Comparison of ENCODE assay signal across 20 mouse cellular contexts in genomic region chr7:37972999-37973555, GRCm38 (mm10). TPM values are rescaled to one million over a fixed set of nuclear protein-coding genes. Genes with fewer than 3 reads are reported as not detected.
DNase-seq lines count a peak whose midpoint lies in the region; ATAC-seq and TF ChIP-seq lines count a peak whose summit lies in the region.
"Had no signal": no experiment of that assay in that cellular context is flagged by ENCODE, and none has a peak within 500 bp of the region (broad histone marks: within the 10 kb centered on the region; RNA-seq: fewer than 3 reads in every experiment).

No protein-coding gene starts in this region.

- peak; percentile 68 for ATAC-seq in G1E (ENCODE audit: extremely low read depth, insufficient number of reproducible peaks, low FRiP score, poor library complexity, severe bottlenecking)
- peak; percentile 80 for ATAC-seq in intestine, embryonic 16.5 days
- ATAC-seq: forebrain, embryonic 14.5 days; hindbrain, postnatal 0 days; midbrain, embryonic 13.5 days; Patski had no signal

- TF ChIP-seq EP300 in MEL (IDR thresholded peaks at IDR 0.05; ENCODE audit: low read depth in 1 of 2, low read length in 2 of 2): peak; percentile 66 to 69

- no peak overlapping the region for H3K4me3 ChIP-seq in kidney, adult 2 months (ENCODE audit: insufficient read depth, low read depth, low read length)
- no peak overlapping the region for H3K4me3 ChIP-seq in G1E (ENCODE audit: low read depth, low read length)
- H3K4me3 ChIP-seq in MEL (ENCODE audit: control insufficient read depth in 1 of 2, insufficient read depth in 1 of 2, low read depth in 2 of 2, low read length in 2 of 2): no peak overlapping the region
- no peak overlapping the region for H3K4me3 ChIP-seq in intestine, embryonic 16.5 days (ENCODE audit: low read length)
- H3K4me3 ChIP-seq: erythroblast, embryonic 14.5 days; hindbrain, embryonic 10.5 days; midbrain, embryonic 13.5 days had no signal

- TF ChIP-seq RAD21 in MEL (IDR thresholded peaks at IDR 0.05; ENCODE audit: low read depth, low read length): no peak

- H3K9me3 ChIP-seq in G1E (replicated peaks) (no peaks in the 10 kb centered on the region), MEL (replicated peaks; ENCODE audit: insufficient read depth, low read length) (no peaks in the 10 kb centered on the region)
- no peaks in the 10 kb centered on the region for H3K9me3 ChIP-seq in intestine, embryonic 16.5 days (ENCODE audit: control insufficient read depth, low read length)
- H3K9me3 ChIP-seq: hindbrain, embryonic 10.5 days; midbrain, embryonic 13.5 days had no signal

- H3K36me3 ChIP-seq in kidney, adult 2 months (ENCODE audit: control insufficient read depth, insufficient read depth, low read length): no peaks in the 10 kb centered on the region
- peaks cover 67% of the 10 kb centered on the region for H3K36me3 ChIP-seq in G1E (replicated peaks)
- peaks cover 5 to 15% of the 10 kb centered on the region in 2 experiments; a peak in 3 of 4 replicates for H3K36me3 ChIP-seq in MEL (ENCODE audit: control insufficient read depth in 1 of 2, insufficient read depth in 2 of 2, low read length in 2 of 2)
- no peaks in the 10 kb centered on the region for H3K36me3 ChIP-seq in intestine, embryonic 16.5 days (ENCODE audit: control insufficient read depth, insufficient read depth, low read length)

- no peak for TF ChIP-seq CTCF in kidney, adult 2 months (conservative IDR thresholded peaks at IDR 0.05; ENCODE audit: insufficient read depth, insufficient read length, low read depth, low read length)
- TF ChIP-seq CTCF in G1E (IDR thresholded peaks at IDR 0.05; ENCODE audit: low read depth, low read length) (no peak), MEL (IDR thresholded peaks at IDR 0.05 in 2 of 3, conservative IDR thresholded peaks at IDR 0.05 in 1 of 3; ENCODE audit: control insufficient read depth in 1 of 3, insufficient read depth in 1 of 3, low read depth in 2 of 3, low read length in 3 of 3, poor library complexity in 1 of 3, severe bottlenecking in 1 of 3) (no peak)

- H3K27ac ChIP-seq in kidney, adult 2 months (ENCODE audit: insufficient read depth, low read depth, low read length): peak overlapping the region; percentile 35; the same call in 1 of the 2 replicates
- H3K27ac ChIP-seq in MEL (ENCODE audit: control insufficient read depth, low read depth, low read length): peak overlapping the region; percentile 65
- peak overlapping the region; percentile 26; the same call in 1 of the 2 replicates for H3K27ac ChIP-seq in intestine, embryonic 16.5 days (ENCODE audit: low read length)
- H3K27ac ChIP-seq: hindbrain, embryonic 10.5 days; hindbrain, postnatal 0 days; kidney, postnatal 0 days; macrophage; midbrain, embryonic 13.5 days had no signal

- no peak overlapping the region for H3K4me2 ChIP-seq in intestine, embryonic 16.5 days (ENCODE audit: low read depth, low read length)
- H3K4me2 ChIP-seq: midbrain, embryonic 13.5 days had no signal

- H3K27me3 ChIP-seq in kidney, adult 2 months (replicated peaks; ENCODE audit: control insufficient read depth, insufficient read depth, low read length): no peaks in the 10 kb centered on the region
- H3K27me3 ChIP-seq in G1E (ENCODE audit: insufficient read depth, low read length) (no peaks in the 10 kb centered on the region), MEL (ENCODE audit: control insufficient read depth in 1 of 2, insufficient read depth in 2 of 2, low read length in 2 of 2) (no peaks in the 10 kb centered on the region)
- H3K27me3 ChIP-seq in intestine, embryonic 16.5 days (replicated peaks; ENCODE audit: control insufficient read depth, insufficient read depth, low read length): no peaks in the 10 kb centered on the region
- H3K27me3 ChIP-seq: midbrain, embryonic 13.5 days; Patski had no signal

- WGBS in kidney, adult 2 months: 69% methylated on average over 2 of the region's 2 CpGs
- WGBS in intestine, embryonic 16.5 days: 78% methylated on average over 2 of the region's 2 CpGs

- H3K9ac ChIP-seq in MEL (ENCODE audit: control insufficient read depth, low read depth, low read length, poor library complexity, severe bottlenecking): no peak overlapping the region
- H3K9ac ChIP-seq in intestine, embryonic 16.5 days (ENCODE audit: low read depth, low read length): no peak overlapping the region
- H3K9ac ChIP-seq: midbrain, embryonic 13.5 days had no signal

- peaks cover 8% of the 10 kb centered on the region; the same call in 1 of the 2 replicates for H3K4me1 ChIP-seq in kidney, adult 2 months (ENCODE audit: control insufficient read depth, insufficient read depth, low read length)
- peaks cover 20% of the 10 kb centered on the region for H3K4me1 ChIP-seq in G1E (ENCODE audit: insufficient read depth, low read depth, low read length)
- peaks cover 2 to 14% of the 10 kb centered on the region in 2 experiments; a peak in 2 of 4 replicates for H3K4me1 ChIP-seq in MEL (ENCODE audit: control insufficient read depth in 1 of 2, insufficient read depth in 2 of 2, low read length in 2 of 2)
- H3K4me1 ChIP-seq in intestine, embryonic 16.5 days (ENCODE audit: control insufficient read depth, insufficient read depth, low read length): peaks cover 19% of the 10 kb centered on the region

- DNase-seq in kidney, adult 2 months: no peak
- no peak for DNase-seq in kidney, adult 8-10 months
- DNase-seq in G1E (ENCODE audit: low spot score) (no peak), MEL (ENCODE audit: low read depth, low spot score) (peak; percentile 66)
- DNase-seq in left cerebral cortex, postnatal 14 days (ENCODE audit: low spot score in 2 of 2): no peak
- no peak for DNase-seq in urinary bladder, adult 18-20 months (ENCODE audit: low spot score in 2 of 2)
- DNase-seq: B cell, adult 2 months; heart, postnatal 14 days; kidney, adult 18-20 months; right cerebral cortex, postnatal 25 days; spleen, adult 18-20 months had no signal

- intact Hi-C loops in left cerebral cortex, postnatal 14 days (cut with DNase I): no loop called here

- 0 out of 2 replicates have a peak, but pooled peaks cover 2% of the 10 kb centered on the region for H3K79me2 ChIP-seq in MEL (ENCODE audit: control insufficient read depth, insufficient read depth, low read length, poor library complexity)

- TF ChIP-seq POLR2A in kidney, adult 2 months (IDR thresholded peaks at IDR 0.05; ENCODE audit: low read depth, low read length): no peak
- TF ChIP-seq POLR2A in MEL (IDR thresholded peaks at IDR 0.05; ENCODE audit: control insufficient read depth in 1 of 2, insufficient read depth in 1 of 2, low read depth in 1 of 2, low read length in 2 of 2, poor library complexity in 1 of 2): no peak

TF ChIP-seq in MEL, 35 proteins besides CTCF, POLR2A, EP300 and RAD21:
- no peak for TF ChIP-seq KAT2A (conservative IDR thresholded peaks at IDR 0.05; ENCODE audit: low read depth, low read length)
- TF ChIP-seq ZKSCAN1 (IDR thresholded peaks at IDR 0.05; ENCODE audit: low read depth, low read length): no peak
- TF ChIP-seq POLR2AphosphoS2 (IDR thresholded peaks at IDR 0.05; ENCODE audit: low read length): no peak
- TF ChIP-seq GATA1 (IDR thresholded peaks at IDR 0.05; ENCODE audit: low read depth, low read length): peak; percentile 89
- peak; percentile 28; the same call in 1 of the 2 replicates for TF ChIP-seq TAL1 (IDR thresholded peaks at IDR 0.05; ENCODE audit: low read length)
- TF ChIP-seq BHLHE40 (IDR thresholded peaks at IDR 0.05; ENCODE audit: borderline replicate concordance, low read depth, low read length): no peak
- no peak for TF ChIP-seq ELF1 (IDR thresholded peaks at IDR 0.05; ENCODE audit: low read depth, low read length)
- no peak for TF ChIP-seq HCFC1 (IDR thresholded peaks at IDR 0.05; ENCODE audit: low read depth, low read length)
- no peak for TF ChIP-seq MAZ (IDR thresholded peaks at IDR 0.05; ENCODE audit: low read depth, low read length)
- TF ChIP-seq USF1 (IDR thresholded peaks at IDR 0.05; ENCODE audit: low read depth, low read length): no peak
- 0 out of 2 replicates have a peak, but pooled peaks have one; percentile 44 for TF ChIP-seq RCOR1 (IDR thresholded peaks at IDR 0.05; ENCODE audit: low read depth, low read length)
- peak; percentile 49; the same call in 1 of the 2 replicates for TF ChIP-seq TCF12 (IDR thresholded peaks at IDR 0.05; ENCODE audit: low read depth, low read length)

RNA-seq across cellular contexts. Expression of gene Uri1, which starts 50.3 kb away (rescaled TPM):
- 6.1 and 7.1 TPM in 2 replicates for polyA plus RNA-seq in kidney, adult 2 months (2012; rRNA removed)
- total RNA-seq in G1E (2014; fragmentation: Nextera tagmentation): 109 and 130 TPM in 2 replicates
- 56.3 and 64.1 TPM in 2 replicates for total RNA-seq in G1E (2017)
- 30.6 and 32.5 TPM in 2 replicates for polyA plus RNA-seq in G1E (2012)
- 28.4 and 29.2 TPM in 2 replicates for total RNA-seq in MEL (2012; rRNA removed)
- polyA plus RNA-seq in MEL (2012; ENCODE audit: insufficient read depth in 1 of 2, insufficient read length in 2 of 2, low read depth in 1 of 2, low replicate concordance in 2 of 2, missing spikeins in 1 of 2): 10 to 100 TPM in 1 of 2 experiments, not detected in 1; 36.0 TPM
- 29.6 TPM in 2 replicates for polyA plus RNA-seq in intestine, embryonic 16.5 days (2015; fragmentation: Nextera tagmentation; extraction: Ambion mirVana)
- total RNA-seq in left cerebral cortex, postnatal 14 days (2021): 10 to 100 TPM; 51.1 to 55.4 TPM
